Mouse (Mus musculus): ENCODE data around the gene Nfia.

DNA sequence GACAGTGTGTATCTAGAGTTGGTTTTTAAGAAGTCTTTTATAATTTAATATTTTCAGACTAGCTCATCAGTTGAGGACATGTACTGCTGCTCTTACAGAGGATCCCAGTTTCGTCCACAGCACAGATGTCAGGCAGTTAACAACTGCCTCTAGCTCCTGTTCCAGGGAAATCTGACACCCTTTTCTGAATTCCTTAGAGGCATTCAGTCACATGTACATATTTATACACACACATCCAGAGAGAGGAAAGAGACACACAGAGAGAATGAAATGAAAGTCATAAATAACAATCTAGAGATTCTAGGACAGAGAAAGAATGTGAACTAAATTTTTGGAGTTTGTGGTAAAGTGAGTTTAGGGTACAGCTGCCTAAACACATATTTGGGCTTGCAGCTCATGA is 308.1 kb downstream of the Nfia start:
- TF ChIP-seq CTCF (IDR thresholded peaks at IDR 0.05; ENCODE audit: low read depth, low read length) (no peak), POLR2A (IDR thresholded peaks at IDR 0.05; ENCODE audit: insufficient read depth, low read length) (no peak), EP300 (IDR thresholded peaks at IDR 0.05; ENCODE audit: insufficient read depth, low read depth, low read length) (no peak)
